Mouse (Mus musculus) lung, postnatal 25 days (tissue): ENCODE results near the gene 9830107B12Rik.

Experiments
- DNase-seq: peaks from one replicate; pipeline ENCODE4 v3.0.0; 2022; ENCODE audit warnings: low spot score

9830107B12Rik gene

DNA sequence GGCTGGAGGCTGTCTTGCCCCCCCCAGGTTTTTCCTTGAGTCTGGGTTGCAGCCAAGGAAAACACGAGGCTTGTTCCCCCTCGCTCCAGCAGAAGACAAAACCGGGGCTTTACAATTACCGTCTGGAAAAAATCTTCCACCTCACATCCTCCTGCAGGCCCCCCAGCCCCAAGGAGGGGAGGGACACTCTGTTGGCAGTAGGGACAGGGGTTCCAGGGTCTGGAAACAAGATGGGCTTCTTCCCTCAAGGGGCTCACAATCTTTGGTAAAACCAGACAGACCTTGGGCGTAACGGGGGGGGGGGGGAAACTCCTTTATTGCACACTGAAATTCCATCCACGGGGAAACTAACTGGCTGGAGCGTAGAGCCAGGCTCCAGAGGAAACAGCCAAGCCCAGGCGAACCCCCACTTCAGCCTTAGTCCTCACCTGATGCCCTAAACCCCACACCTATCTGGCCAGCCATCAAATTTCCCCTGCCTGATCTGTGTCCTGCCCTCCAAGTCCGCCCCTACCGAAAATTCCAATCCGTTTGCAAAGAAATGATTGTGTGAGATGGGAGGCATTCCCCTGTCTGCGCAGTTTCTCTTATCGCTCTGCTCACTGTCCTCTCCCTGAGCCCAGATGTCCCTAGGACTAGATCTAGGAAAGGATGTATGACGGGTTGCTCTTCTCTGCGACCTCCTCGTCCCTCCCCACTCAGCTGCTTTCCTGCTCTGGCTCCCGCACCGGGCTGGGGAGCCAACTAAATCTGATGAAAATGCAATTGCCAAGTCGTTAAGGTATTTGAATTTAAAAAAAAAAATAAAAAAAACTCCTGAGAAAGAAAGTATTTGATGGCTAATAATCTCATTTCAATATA, 51.0 kb downstream of the 9830107B12Rik start:
- DNase-seq = no peak

- DNase-seq = no peak
These were observed 52.7 kb downstream of the 9830107B12Rik start for GRCm38 (mm10) chr17:48093286-48093817.

DNA sequence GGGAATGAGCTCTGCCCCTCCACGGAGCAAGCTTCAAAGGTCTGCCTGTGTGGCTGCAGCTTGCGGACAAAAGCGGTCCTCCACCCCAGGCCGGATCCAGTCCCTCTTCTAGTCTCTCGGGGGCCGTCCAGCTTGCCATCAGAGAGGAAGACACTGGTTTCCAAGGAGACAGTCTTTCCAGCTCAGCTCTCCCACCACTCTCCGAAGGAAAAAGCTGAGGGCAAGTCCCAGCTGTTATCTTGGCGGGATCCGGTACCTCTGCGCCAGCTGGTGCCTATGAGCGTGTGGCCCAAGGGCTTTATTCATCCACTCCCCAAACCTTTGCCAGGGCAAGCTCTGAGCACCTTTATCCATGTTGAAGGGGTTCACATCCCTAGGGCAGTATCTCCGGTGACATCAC, 55.8 kb downstream of the 9830107B12Rik start:
- DNase-seq = no peak

DNA sequence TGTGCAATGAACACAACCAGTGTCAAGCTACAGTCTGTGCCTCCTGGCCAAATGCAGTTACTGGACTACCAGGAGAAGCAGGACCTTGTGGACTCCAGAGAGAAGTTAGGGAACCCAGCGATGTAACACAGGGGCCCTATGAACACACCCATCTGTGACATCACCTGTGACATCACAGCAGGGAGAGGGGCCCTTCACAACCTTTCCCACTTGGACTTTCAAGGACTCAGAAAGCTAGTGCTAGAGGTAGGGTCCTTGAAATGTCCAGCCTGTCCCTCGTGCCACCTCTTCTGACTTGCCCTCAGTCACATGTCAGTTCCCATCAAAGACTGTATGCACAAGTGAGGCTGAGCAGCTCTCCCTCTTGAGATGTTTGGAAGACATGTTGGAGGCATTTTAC, 56.6 kb downstream of the 9830107B12Rik start:
- DNase-seq = no peak

GRCm38 (mm10) chr17:48089019-48089418, 57.0 kb downstream of the 9830107B12Rik start, which contains the start of gene 1700067P10Rik:
Gene 1700067P10Rik, plus strand, starts transcription at chr17:48089319.
- no peak for DNase-seq

DNA sequence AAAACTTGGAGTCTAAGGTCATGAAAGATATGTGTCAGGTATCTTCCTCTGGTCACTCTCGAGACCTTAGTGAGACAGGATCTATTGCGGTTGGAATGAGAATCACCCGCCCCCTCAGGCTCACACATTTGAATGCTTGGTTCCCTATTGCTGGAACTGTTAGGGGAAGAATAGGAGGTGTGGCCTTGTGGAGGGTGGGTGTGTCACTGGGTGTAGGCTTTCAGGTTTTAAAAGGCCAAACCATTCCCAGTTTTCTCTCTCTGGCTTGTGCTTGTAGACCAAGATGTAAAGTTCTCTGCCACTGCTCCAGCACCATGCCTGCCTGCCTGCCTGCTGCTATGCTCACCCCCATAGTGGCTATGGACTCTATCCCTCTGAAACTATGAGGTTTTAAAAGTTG, 65.4 kb downstream of the 9830107B12Rik start:
- DNase-seq = no peak
